Mouse (Mus musculus): ENCODE data around the gene M6pr.

GRCm38 (mm10) chr6:122308136-122308504 lies 400 bp upstream of the M6pr start:
- TF ChIP-seq CTCF (IDR thresholded peaks at IDR 0.05; ENCODE audit: control insufficient read depth, insufficient read depth, low read length) (no peak), POLR2A (IDR thresholded peaks at IDR 0.05; ENCODE audit: borderline replicate concordance, control insufficient read depth, low read depth, low read length) (no peak)

All from bone marrow, adult 2 months (tissue).